Mouse (Mus musculus) olfactory bulb, adult 2 months (tissue): ENCODE measurements around the gene Tmem266.

Experiments used
- CTCF ChIP-seq: fragments of 200-500 bp; IDR thresholded peaks from 2 replicates; pipeline ENCODE4 v1.5.1; 2012; ENCODE audit warnings: low read depth, mild to moderate bottlenecking, low read length, moderate library complexity; ENCODE audit not compliant: insufficient read depth
- POLR2A ChIP-seq: fragments of 200-500 bp; IDR thresholded peaks from 2 replicates; pipeline ENCODE4 v1.6.1; 2012; ENCODE audit warnings: mild to moderate bottlenecking, low read depth, low read length, moderate library complexity; ENCODE audit not compliant: insufficient read depth

DNA sequence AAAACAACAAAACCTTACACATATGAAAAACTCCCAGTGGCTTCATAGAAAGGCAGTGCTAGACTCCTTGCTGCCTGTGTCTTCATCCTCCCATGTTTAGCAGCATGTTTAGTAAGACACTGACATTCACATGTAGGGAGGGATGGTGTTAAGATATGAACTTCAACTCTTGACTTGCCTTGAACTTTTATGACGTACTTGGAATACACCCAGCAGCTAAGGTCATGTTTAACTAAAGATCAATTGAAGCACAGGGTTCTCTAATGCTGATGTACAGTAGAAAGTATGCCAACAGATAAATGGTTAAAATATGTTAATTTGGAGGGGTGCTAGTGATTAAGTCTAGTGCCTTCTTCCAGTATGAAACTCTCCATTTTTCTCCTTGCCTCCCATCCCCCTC lies 4.1 kb upstream of the Tmem266 start:
- TF ChIP-seq POLR2A (no peak), CTCF (no peak)
